Mouse (Mus musculus) embryonic facial prominence, embryonic 14.5 days (tissue): ENCODE measurements at regions not wholly inside any gene's neighbourhood (a gene's known extent, or its start where the extent isn't known, plus 50 kb on each side); places are given as distances from the start of the nearest gene placed in this dataset.

Experiments used
- ATAC-seq: fragments of 200-750 bp; cut with Nextera tagmentation; 2 replicates; pipeline ENCODE4 v1.8.0; 2017; ENCODE audit warnings: low read depth, moderate number of reproducible peaks, moderate TSS enrichment
- DNase-seq: peaks from one replicate; pipeline ENCODE4 v3.0.0-alpha.2; 2015; ENCODE audit warnings: low spot score
- H3K27ac ChIP-seq: fragments of 300-500 bp; sonication (generic); replicated peaks from 2 replicates; pipeline ENCODE4 v1.5.1; 2014; ENCODE audit warnings: low read depth, mild to moderate bottlenecking, low read length, moderate library complexity
- H3K27me3 ChIP-seq: fragments of 300-500 bp; sonication (generic); replicated peaks from 2 replicates; pipeline ENCODE4 v1.6.1; 2014; ENCODE audit warnings: low read length; ENCODE audit not compliant: control insufficient read depth, insufficient read depth
- H3K36me3 ChIP-seq: fragments of 300-500 bp; sonication (generic); 2 replicates; pipeline ENCODE4 v1.6.1; 2014; ENCODE audit warnings: low read length, mixed read lengths; ENCODE audit not compliant: control insufficient read depth, insufficient read depth
- H3K4me1 ChIP-seq: fragments of 300-500 bp; sonication (generic); 2 replicates; pipeline ENCODE4 v1.6.1; 2014; ENCODE audit warnings: antibody characterized with exemption, low read length; ENCODE audit not compliant: control insufficient read depth, insufficient read depth
- H3K4me2 ChIP-seq: fragments of 300-500 bp; sonication (generic); 2 replicates; pipeline ENCODE4 v1.6.1; 2014; ENCODE audit warnings: low read depth, mild to moderate bottlenecking, low read length, moderate library complexity, mixed read lengths
- H3K4me3 ChIP-seq: fragments of 300-500 bp; sonication (generic); 2 replicates; pipeline ENCODE4 v1.5.1; 2014; ENCODE audit warnings: low read depth, mild to moderate bottlenecking, low read length
- H3K9ac ChIP-seq: fragments of 300-500 bp; sonication (generic); 2 replicates; pipeline ENCODE4 v1.6.1; 2014; ENCODE audit warnings: low read depth, mild to moderate bottlenecking, low read length, moderate library complexity, mixed read lengths
- H3K9me3 ChIP-seq: fragments of 300-500 bp; sonication (generic); 2 replicates; pipeline ENCODE4 v1.6.1; 2016; ENCODE audit warnings: low read length; ENCODE audit not compliant: control insufficient read depth
- WGBS: fragments of 180-500 bp; shearing (Covaris S2); extraction: QIAGEN DNeasy Blood & Tissue Kit; methylation state at CpG from one replicate; pipeline ENCODE4 v1.1.7; 2014; 5-methylcytosine and 5-hydroxymethylcytosine counted together

DNA sequence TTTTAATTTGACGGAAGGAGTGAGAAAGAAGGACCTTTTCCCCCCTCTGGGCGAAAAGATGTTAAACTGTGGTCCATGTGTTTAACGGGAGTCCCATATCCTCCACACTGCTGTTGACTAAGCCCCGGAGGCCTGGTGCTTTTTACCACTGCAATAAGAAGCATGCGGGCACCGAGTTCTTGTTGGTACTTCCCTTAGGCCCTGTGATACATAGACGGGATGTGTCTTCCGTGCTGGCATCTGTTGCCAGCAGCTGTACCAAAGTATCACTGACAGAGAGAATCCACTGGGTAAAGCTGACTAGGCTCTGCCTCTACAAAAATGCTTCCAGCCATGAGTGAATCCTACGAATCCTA lies 232.9 kb downstream of the Zfp36l1 start:
- H3K4me3 ChIP-seq = no peak overlapping the region
- H3K9ac ChIP-seq = no peak overlapping the region
- H3K4me1 ChIP-seq = peaks cover 32% of the 10 kb centered on the region
- H3K27ac ChIP-seq = peak overlapping the region; percentile 78
- ATAC-seq (peak; percentile 38; the same call in 1 of the 2 replicates), DNase-seq (peak; percentile 84)
- H3K36me3 ChIP-seq = no peaks in the 10 kb centered on the region
- H3K9me3 ChIP-seq = peaks cover 5% of the 10 kb centered on the region; the same call in 1 of the 2 replicates
- H3K27me3 ChIP-seq = no peaks in the 10 kb centered on the region
- H3K4me2 ChIP-seq = no peak overlapping the region
- WGBS = 26% methylated on average over 9 of the region's 9 CpGs

DNA sequence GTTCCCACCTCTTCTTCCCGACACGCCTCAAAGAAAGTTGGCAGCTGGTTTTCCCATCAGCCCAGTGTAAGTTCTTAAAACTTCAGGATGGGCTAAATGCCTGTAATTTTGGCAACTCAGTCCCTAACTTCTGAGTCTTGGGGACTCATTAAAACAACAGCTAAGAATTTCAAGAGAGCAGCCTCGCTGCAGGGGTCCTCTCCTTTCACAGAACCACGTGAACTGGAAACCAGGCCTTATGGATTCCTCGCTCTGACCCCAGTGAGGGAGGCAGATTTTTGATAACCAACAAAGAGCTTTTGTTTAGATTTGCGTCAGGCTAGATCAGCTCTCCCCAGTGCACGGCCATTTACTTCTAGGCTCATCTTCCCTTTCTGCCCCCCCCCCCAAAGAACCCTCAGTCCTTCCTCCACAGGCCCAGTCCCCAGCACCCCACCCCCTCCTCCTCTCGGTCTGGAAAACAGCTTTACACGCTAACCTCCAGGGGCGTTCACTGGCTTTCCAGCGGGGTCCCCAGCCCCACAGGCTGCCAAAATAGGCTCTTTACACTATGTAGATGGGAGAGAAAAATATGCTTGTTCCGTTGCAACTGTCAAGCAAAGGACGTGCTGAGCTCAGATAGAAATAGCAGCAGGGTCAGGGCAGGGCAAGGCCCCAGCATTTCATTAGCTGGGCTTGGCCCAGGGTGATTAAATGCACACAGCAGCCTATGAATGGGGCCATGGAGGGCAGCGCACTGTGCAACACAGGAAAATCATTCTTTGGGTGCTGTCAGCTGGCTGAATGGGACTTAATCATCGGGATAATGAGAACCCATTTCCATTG lies 233.5 kb downstream of the Zfp36l1 start:
- Histone ChIP-seq H3K4me3 (no peak overlapping the region), H3K36me3 (no peaks in the 10 kb centered on the region), H3K27ac (peak overlapping the region; percentile 78), H3K9me3 (peaks cover 5% of the 10 kb centered on the region; the same call in 1 of the 2 replicates), H3K9ac (no peak overlapping the region), H3K4me2 (no peak overlapping the region), H3K4me1 (peaks cover 32% of the 10 kb centered on the region), H3K27me3 (no peaks in the 10 kb centered on the region)
- DNase-seq (peak; percentile 88), ATAC-seq (peak; percentile 88)
- WGBS = 18% methylated on average over 15 of the region's 15 CpGs

DNA sequence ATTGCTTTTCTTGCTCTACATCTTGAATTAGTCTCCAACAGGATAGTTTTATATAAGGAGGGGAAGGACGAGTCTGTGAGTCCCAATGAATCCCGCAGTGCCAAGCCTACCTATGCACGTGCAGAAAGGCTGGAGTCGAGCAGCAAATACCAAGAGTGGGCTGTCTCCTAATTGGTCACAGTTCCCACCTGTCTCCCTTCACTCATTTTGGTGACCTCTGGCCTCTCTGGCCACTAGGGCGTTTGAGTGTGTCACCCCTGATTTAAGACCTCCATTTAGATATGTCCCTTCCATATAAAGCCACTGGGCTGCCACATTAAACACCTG lies 234.1 kb downstream of the Zfp36l1 start:
- Histone ChIP-seq H3K4me1 (peaks cover 32% of the 10 kb centered on the region), H3K27me3 (no peaks in the 10 kb centered on the region), H3K4me3 (no peak overlapping the region), H3K27ac (peak overlapping the region; percentile 78), H3K36me3 (no peaks in the 10 kb centered on the region), H3K9ac (no peak overlapping the region), H3K9me3 (peaks cover 5% of the 10 kb centered on the region; the same call in 1 of the 2 replicates), H3K4me2 (no peak overlapping the region)
- DNase-seq = no peak
- 37% methylated on average over 5 of the region's 5 CpGs for WGBS
- ATAC-seq = no peak

DNA sequence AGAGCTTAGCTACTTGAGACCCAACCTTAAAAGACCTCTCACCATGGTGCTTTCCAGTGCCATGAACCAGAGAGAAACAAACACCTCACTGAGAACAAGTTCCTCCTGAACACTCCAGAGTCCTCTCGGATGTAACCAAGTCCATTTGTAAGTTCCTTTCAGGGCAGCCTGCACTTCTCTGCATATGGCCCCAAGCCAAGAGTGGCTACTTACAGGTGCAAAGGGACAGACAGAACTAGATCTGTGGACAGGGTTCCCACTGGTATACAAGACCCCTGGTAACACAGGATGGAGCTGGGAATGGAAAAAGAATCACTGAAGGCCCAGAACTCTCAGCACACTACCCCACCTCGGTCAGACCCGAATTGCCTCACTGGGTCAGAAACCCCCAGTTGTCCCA lies 234.7 kb downstream of the Zfp36l1 start:
- H3K9ac ChIP-seq = no peak overlapping the region
- no peak overlapping the region for H3K4me3 ChIP-seq
- H3K27me3 ChIP-seq = no peaks in the 10 kb centered on the region
- no peak overlapping the region for H3K4me2 ChIP-seq
- peaks cover 5% of the 10 kb centered on the region; the same call in 1 of the 2 replicates for H3K9me3 ChIP-seq
- DNase-seq (no peak), ATAC-seq (no peak)
- peaks cover 32% of the 10 kb centered on the region for H3K4me1 ChIP-seq
- H3K27ac ChIP-seq = no peak overlapping the region
- H3K36me3 ChIP-seq = no peaks in the 10 kb centered on the region
- WGBS = 79% methylated on average over 3 of the region's 3 CpGs

DNA sequence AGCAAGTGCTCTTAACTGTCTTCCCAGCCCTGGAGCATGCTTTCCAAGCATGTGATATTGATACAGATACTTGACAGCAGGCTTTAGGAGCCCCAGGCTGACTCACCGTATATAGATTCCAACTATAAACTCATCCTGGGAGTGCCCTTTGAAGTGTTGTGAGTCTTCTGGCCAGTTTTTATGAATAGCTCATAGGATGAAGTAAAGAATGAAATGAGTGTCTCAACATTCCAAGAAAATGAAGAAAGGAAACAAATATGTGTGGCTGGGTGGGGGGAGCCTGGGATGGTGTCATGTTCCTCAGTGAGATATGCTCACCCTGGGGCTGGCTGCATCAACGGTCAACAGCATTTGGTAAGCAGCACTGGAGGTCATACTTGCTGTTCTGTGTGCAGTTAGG lies 238.5 kb downstream of the Zfp36l1 start:
- no peak overlapping the region for H3K27ac ChIP-seq
- 36% methylated on average over 2 of the region's 2 CpGs for WGBS
- no peak for ATAC-seq

DNA sequence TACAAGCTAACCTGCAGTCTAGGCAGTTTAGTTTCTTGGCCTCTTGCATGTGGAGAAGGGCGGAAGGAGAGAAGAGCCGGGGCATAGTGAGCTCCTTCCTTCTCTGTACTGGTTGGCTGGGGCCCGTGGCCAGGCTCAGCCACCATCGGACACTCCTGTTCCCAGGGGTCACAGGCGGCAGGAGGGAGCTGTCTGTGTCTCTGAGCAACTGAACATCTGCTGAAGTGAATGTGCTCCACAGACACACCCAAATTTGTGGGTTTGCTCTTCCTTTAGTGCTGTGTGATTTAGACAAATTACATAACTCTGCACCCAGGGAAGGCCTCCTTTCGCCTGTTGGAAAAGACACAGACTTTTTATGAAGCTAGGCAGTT lies 247.6 kb downstream of the Zfp36l1 start:
- H3K4me2 ChIP-seq = no peak overlapping the region
- no peaks in the 10 kb centered on the region for H3K36me3 ChIP-seq
- H3K9me3 ChIP-seq = peaks cover 8% of the 10 kb centered on the region; the same call in 1 of the 2 replicates
- WGBS = 40% methylated on average over 6 of the region's 6 CpGs
- no peak overlapping the region for H3K9ac ChIP-seq
- H3K27me3 ChIP-seq = no peaks in the 10 kb centered on the region
- ATAC-seq (peak; percentile 50; the same call in 1 of the 2 replicates), DNase-seq (no peak)
- H3K4me3 ChIP-seq = no peak overlapping the region
- H3K27ac ChIP-seq = peak overlapping the region; percentile 73
- H3K4me1 ChIP-seq = peaks cover 26% of the 10 kb centered on the region

More for the DNA sequence above, 238.5 kb downstream of the Zfp36l1 start:
- Histone ChIP-seq H3K4me2 (no peak overlapping the region), H3K4me3 (no peak overlapping the region), H3K9me3 (peaks cover 5% of the 10 kb centered on the region; the same call in 1 of the 2 replicates), H3K9ac (no peak overlapping the region), H3K4me1 (peaks cover 7% of the 10 kb centered on the region), H3K36me3 (no peaks in the 10 kb centered on the region), H3K27me3 (no peaks in the 10 kb centered on the region)
- DNase-seq = no peak

DNA sequence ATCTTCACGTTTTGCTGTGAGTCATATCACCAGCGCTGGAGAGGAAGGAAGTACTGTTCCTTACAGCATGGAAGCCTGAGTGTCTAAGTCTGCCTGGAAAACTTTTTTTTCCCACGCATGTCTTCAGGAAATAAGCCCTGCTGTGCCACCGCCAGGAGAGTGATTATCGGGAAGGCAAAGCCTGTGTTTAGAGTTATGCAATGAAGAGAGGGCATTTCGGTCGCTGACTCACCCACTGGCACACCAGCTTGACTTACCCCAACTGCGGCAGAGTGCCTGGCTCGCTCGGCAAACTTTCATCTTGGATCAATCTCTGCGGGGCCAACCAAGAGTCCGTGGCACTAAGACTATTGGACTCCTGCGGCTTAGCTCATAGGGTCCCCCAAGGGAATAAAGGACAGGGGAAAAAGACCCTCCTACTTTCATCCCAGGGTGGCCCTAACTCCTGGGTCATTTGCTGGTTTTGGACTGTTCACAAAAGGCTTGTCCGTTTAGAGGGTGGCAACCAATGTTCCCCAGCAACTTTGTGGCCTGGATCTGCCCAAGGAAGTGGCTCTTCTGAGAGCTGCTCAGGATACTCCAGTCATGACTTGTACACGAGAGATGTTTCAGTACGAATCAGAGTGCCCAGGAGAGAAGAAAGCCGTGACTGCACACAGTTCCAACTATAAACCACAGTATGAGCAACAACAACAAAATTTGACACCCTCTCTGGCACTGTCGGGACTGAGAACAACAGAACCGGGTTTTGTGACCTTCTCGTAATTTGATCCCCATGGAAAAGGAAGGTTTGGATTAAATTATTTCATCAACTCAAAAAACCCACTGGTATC lies 248.3 kb downstream of the Zfp36l1 start:
- no peak overlapping the region for H3K4me2 ChIP-seq
- H3K9me3 ChIP-seq = peaks cover 8% of the 10 kb centered on the region; the same call in 1 of the 2 replicates
- DNase-seq (peak; percentile 66), ATAC-seq (peak; percentile 68; the same call in 1 of the 2 replicates)
- WGBS = 55% methylated on average over 20 of the region's 20 CpGs
- no peaks in the 10 kb centered on the region for H3K27me3 ChIP-seq
- no peaks in the 10 kb centered on the region for H3K36me3 ChIP-seq
- no peak overlapping the region; the same call in 1 of the 2 replicates for H3K9ac ChIP-seq
- peaks cover 32% of the 10 kb centered on the region for H3K4me1 ChIP-seq
- H3K4me3 ChIP-seq = no peak overlapping the region
- peak overlapping the region; percentile 73 for H3K27ac ChIP-seq
